Mouse (Mus musculus) thymus, adult 18-20 months (tissue): ENCODE measurements at regions not wholly inside any gene's neighbourhood (a gene's known extent, or its start where the extent isn't known, plus 50 kb on each side); places are given as distances from the start of the nearest gene placed in this dataset.
"Not testable (repeated sequence)": the region's sequence is repeated elsewhere in the genome, so short reads cannot be mapped to it uniquely, and the experiment has no call there.

Experiments
- DNase-seq, 2 experiments: peaks; one replicate each; pipeline ENCODE4 v3.0.0; 2022; ENCODE audit warnings: mixed read lengths in 2 of 2

DNA sequence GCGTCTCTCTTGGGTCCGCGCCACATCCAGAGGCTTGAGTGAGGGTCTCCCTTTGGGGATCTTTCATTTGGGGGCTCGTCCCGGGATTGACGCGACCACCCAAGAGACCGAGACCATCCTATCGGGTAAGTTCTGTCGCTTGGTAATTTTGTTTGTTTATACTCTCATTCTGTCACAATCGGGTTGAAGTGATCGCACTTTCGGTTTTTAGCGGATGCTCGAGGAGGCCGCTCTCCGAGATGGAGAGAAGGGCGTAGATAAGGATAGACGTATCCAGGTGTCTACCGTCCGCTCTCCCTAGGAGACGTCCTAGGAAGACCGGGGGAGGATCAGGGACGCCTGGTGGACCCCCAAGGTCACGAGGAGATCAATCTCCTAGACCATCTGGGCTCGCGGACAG is 199.3 kb upstream of the Mrpl21 start:
- DNase-seq: peak in 1 of 2 experiments; percentile 9

DNA sequence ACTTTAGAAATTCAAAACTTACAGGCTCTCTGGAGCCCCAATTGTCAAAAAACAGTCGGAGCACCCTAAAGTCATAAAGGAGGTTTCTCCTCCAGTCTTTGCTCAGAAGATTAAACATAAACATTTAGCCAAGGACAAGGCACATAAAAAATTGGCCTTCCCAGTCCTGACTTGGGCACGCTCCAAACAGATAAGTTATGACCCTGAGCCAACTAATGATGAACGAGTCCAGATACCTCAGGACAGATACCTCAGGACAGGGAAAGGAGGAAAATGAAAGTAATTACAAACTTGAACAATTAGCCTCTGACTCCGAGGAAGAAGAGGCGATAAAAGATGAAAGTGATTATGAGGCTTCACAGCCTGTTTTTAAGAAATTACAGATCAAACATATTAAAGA is 190.9 kb upstream of the Mrpl21 start:
- not testable (repeated sequence) for DNase-seq
